Mouse (Mus musculus) kidney, embryonic 14.5 days (tissue): Measurements from ENCODE around the gene Cacna2d4. TPM values are rescaled to one million over a fixed set of nuclear protein-coding genes. Genes with fewer than 3 reads are reported as not detected.
A peak's percentile ranks its signal among the peaks of the same experiment; 100 is the strongest.

Source experiments
- ATAC-seq: fragments of 200-750 bp; cut with Nextera tagmentation; 2 replicates; pipeline ENCODE4 v1.8.0; 2017; ENCODE audit warnings: moderate number of reproducible peaks, mild to moderate bottlenecking, moderate TSS enrichment, moderate library complexity; ENCODE audit not compliant: low FRiP score, low TSS enrichment
- H3K27ac ChIP-seq: fragments of 300-500 bp; sonication (generic); 2 replicates; pipeline ENCODE4 v1.5.1; 2014; ENCODE audit warnings: low read depth, mild to moderate bottlenecking, low read length, moderate library complexity, mixed read lengths
- H3K27me3 ChIP-seq: fragments of 300-500 bp; sonication (generic); 2 replicates; pipeline ENCODE4 v1.6.1; 2014; ENCODE audit warnings: mild to moderate bottlenecking, low read length; ENCODE audit not compliant: control insufficient read depth, insufficient read depth
- H3K36me3 ChIP-seq: fragments of 300-500 bp; sonication (generic); 2 replicates; pipeline ENCODE4 v1.6.1; 2014; ENCODE audit warnings: low read length, mixed read lengths; ENCODE audit not compliant: control insufficient read depth, insufficient read depth
- H3K4me1 ChIP-seq: fragments of 300-500 bp; sonication (generic); 2 replicates; pipeline ENCODE4 v1.6.1; 2014; ENCODE audit warnings: low read length, mixed read lengths; ENCODE audit not compliant: control insufficient read depth, insufficient read depth
- H3K4me2 ChIP-seq: fragments of 300-500 bp; sonication (generic); replicated peaks from 2 replicates; pipeline ENCODE4 v1.6.1; 2014; ENCODE audit warnings: low read depth, mild to moderate bottlenecking, low read length
- H3K4me3 ChIP-seq: fragments of 300-500 bp; sonication (generic); 2 replicates; pipeline ENCODE4 v1.5.1; 2014; ENCODE audit warnings: mild to moderate bottlenecking, low read length
- H3K9ac ChIP-seq: fragments of 300-500 bp; sonication (generic); 2 replicates; pipeline ENCODE4 v1.6.1; 2014; ENCODE audit warnings: low read depth, mild to moderate bottlenecking, low read length, moderate library complexity
- H3K9me3 ChIP-seq: fragments of 300-500 bp; sonication (generic); 2 replicates; pipeline ENCODE4 v1.6.1; 2016; ENCODE audit warnings: low read length; ENCODE audit not compliant: control insufficient read depth
- WGBS: fragments of 180-500 bp; shearing (Covaris S2); extraction: QIAGEN DNeasy Blood & Tissue Kit; methylation state at CpG from one replicate; pipeline ENCODE4 v1.1.7; 2014; 5-methylcytosine and 5-hydroxymethylcytosine counted together
- polyA plus RNA-seq: library from polyadenylated mRNA; unstranded; fragments of >200 nt; fragmentation: Nextera tagmentation; extraction: Ambion mirVana; gene quantifications from 2 replicates; pipeline ENCODE4 v1.2.1, GENCODE M21; 2014

The Cacna2d4 gene
- polyA plus RNA-seq, 1 experiment from 2014 or later: not detected

- no peaks in the 10 kb centered on the region for H3K4me1 ChIP-seq
- no peak overlapping the region for H3K27ac ChIP-seq
- no peak for ATAC-seq
- H3K9me3 ChIP-seq: no peaks in the 10 kb centered on the region
- no peak overlapping the region for H3K4me3 ChIP-seq
- H3K4me2 ChIP-seq: no peak overlapping the region
- WGBS: 80% methylated on average over 6 of the region's 6 CpGs
- no peak overlapping the region for H3K9ac ChIP-seq
- H3K27me3 ChIP-seq: no peaks in the 10 kb centered on the region
- no peaks in the 10 kb centered on the region for H3K36me3 ChIP-seq
Observed at GRCm38 (mm10) chr6:119312381-119312780, 76.1 kb downstream of the Cacna2d4 start.

- H3K9ac ChIP-seq: no peak overlapping the region
- no peak for ATAC-seq
- H3K4me2 ChIP-seq: no peak overlapping the region
- H3K4me1 ChIP-seq: no peaks in the 10 kb centered on the region
- H3K36me3 ChIP-seq: no peaks in the 10 kb centered on the region
- no peaks in the 10 kb centered on the region for H3K27me3 ChIP-seq
- H3K4me3 ChIP-seq: no peak overlapping the region
- no peak overlapping the region for H3K27ac ChIP-seq
- 53% methylated on average over 3 of the region's 3 CpGs for WGBS
- H3K9me3 ChIP-seq: no peaks in the 10 kb centered on the region
Observed at GRCm38 (mm10) chr6:119313096-119313495, 76.8 kb downstream of the Cacna2d4 start.

- no peak overlapping the region for H3K4me3 ChIP-seq
- 50% methylated on average over 14 of the region's 14 CpGs for WGBS
- ATAC-seq: no peak; the same call in 1 of the 2 replicates
Observed at GRCm38 (mm10) chr6:119313588-119314375, 77.5 kb downstream of the Cacna2d4 start.

GRCm38 (mm10) chr6:119314751-119315476 is 78.6 kb downstream of the Cacna2d4 start:
- no peaks in the 10 kb centered on the region for H3K36me3 ChIP-seq
- WGBS: 45% methylated on average over 7 of the region's 7 CpGs
- H3K4me3 ChIP-seq: no peak overlapping the region
- no peak overlapping the region for H3K4me2 ChIP-seq
- ATAC-seq: no peak
- no peak overlapping the region for H3K27ac ChIP-seq
- H3K9ac ChIP-seq: no peak overlapping the region
- H3K27me3 ChIP-seq: no peaks in the 10 kb centered on the region
- no peaks in the 10 kb centered on the region for H3K9me3 ChIP-seq
- no peaks in the 10 kb centered on the region for H3K4me1 ChIP-seq

More at GRCm38 (mm10) chr6:119313588-119314375, 77.5 kb downstream of the Cacna2d4 start:
- H3K9me3 ChIP-seq: no peaks in the 10 kb centered on the region
- H3K9ac ChIP-seq: no peak overlapping the region
- no peaks in the 10 kb centered on the region for H3K27me3 ChIP-seq
- H3K4me1 ChIP-seq: no peaks in the 10 kb centered on the region
- H3K36me3 ChIP-seq: no peaks in the 10 kb centered on the region
- no peak overlapping the region for H3K4me2 ChIP-seq
- H3K27ac ChIP-seq: no peak overlapping the region

GRCm38 (mm10) chr6:119318732-119319131 is 82.4 kb downstream of the Cacna2d4 start:
- H3K9me3 ChIP-seq: no peaks in the 10 kb centered on the region
- ATAC-seq: no peak
- H3K4me1 ChIP-seq: no peaks in the 10 kb centered on the region
- no peak overlapping the region for H3K27ac ChIP-seq
- WGBS: 85% methylated on average over 9 of the region's 9 CpGs
- no peak overlapping the region for H3K9ac ChIP-seq
- H3K27me3 ChIP-seq: no peaks in the 10 kb centered on the region
- H3K4me3 ChIP-seq: no peak overlapping the region
- no peaks in the 10 kb centered on the region for H3K36me3 ChIP-seq
- H3K4me2 ChIP-seq: no peak overlapping the region

- no peaks in the 10 kb centered on the region for H3K4me1 ChIP-seq
- no peaks in the 10 kb centered on the region for H3K36me3 ChIP-seq
- H3K9me3 ChIP-seq: no peaks in the 10 kb centered on the region
- H3K4me2 ChIP-seq: no peak overlapping the region
- H3K27ac ChIP-seq: no peak overlapping the region
- H3K4me3 ChIP-seq: no peak overlapping the region
- no peaks in the 10 kb centered on the region for H3K27me3 ChIP-seq
- 88% methylated on average over 2 of the region's 2 CpGs for WGBS
- no peak for ATAC-seq
- no peak overlapping the region for H3K9ac ChIP-seq
Observed at GRCm38 (mm10) chr6:119319358-119319757, 83.0 kb downstream of the Cacna2d4 start.

- Histone ChIP-seq H3K27ac (no peak overlapping the region), H3K4me3 (no peak overlapping the region), H3K4me2 (no peak overlapping the region), H3K9me3 (no peaks in the 10 kb centered on the region), H3K27me3 (no peaks in the 10 kb centered on the region), H3K36me3 (no peaks in the 10 kb centered on the region), H3K9ac (no peak overlapping the region), H3K4me1 (no peaks in the 10 kb centered on the region)
- 0 out of 2 replicates have a peak, but pooled peaks have one; percentile 32 for ATAC-seq
- WGBS: 26% methylated on average over 16 of the region's 16 CpGs
Observed at GRCm38 (mm10) chr6:119320481-119320880, 84.2 kb downstream of the Cacna2d4 start.

- Histone ChIP-seq H3K4me3 (no peak overlapping the region), H3K4me1 (no peaks in the 10 kb centered on the region), H3K27ac (no peak overlapping the region), H3K9ac (no peak overlapping the region), H3K4me2 (no peak overlapping the region), H3K36me3 (no peaks in the 10 kb centered on the region), H3K9me3 (no peaks in the 10 kb centered on the region), H3K27me3 (no peaks in the 10 kb centered on the region)
- WGBS: 77% methylated on average over 7 of the region's 7 CpGs
- no peak for ATAC-seq
Observed at GRCm38 (mm10) chr6:119321752-119322151, 85.4 kb downstream of the Cacna2d4 start.

- no peak overlapping the region for H3K27ac ChIP-seq
- H3K4me2 ChIP-seq: no peak overlapping the region
- 58% methylated on average over 10 of the region's 10 CpGs for WGBS
- no peaks in the 10 kb centered on the region for H3K9me3 ChIP-seq
- H3K36me3 ChIP-seq: no peaks in the 10 kb centered on the region
- H3K9ac ChIP-seq: no peak overlapping the region
- no peak overlapping the region for H3K4me3 ChIP-seq
- peaks cover 14% of the 10 kb centered on the region for H3K27me3 ChIP-seq
- no peak for ATAC-seq
- H3K4me1 ChIP-seq: peaks cover 10% of the 10 kb centered on the region; the same call in 1 of the 2 replicates
Observed at GRCm38 (mm10) chr6:119324776-119325175, 88.5 kb downstream of the Cacna2d4 start.
